Mouse (Mus musculus): ENCODE results near the gene Rreb1. TPM values are rescaled to one million over a fixed set of nuclear protein-coding genes. Genes with fewer than 3 reads are reported as not detected.

Gene Rreb1
- polyA plus RNA-seq, 1 experiment from 2014 or later: 8.8 TPM

GRCm38 (mm10) chr13:37989701-37990100 lies 211.5 kb downstream of the Rreb1 start:
- peaks cover 29% of the 10 kb centered on the region for H3K4me1 ChIP-seq
- H3K4me2 ChIP-seq: no peak overlapping the region
- H3K4me3 ChIP-seq: no peak overlapping the region
- H3K27me3 ChIP-seq (replicated peaks): no peaks in the 10 kb centered on the region
- peaks cover 69% of the 10 kb centered on the region for H3K36me3 ChIP-seq
- H3K9me3 ChIP-seq (replicated peaks): no peaks in the 10 kb centered on the region
- no peak overlapping the region for H3K27ac ChIP-seq
- no peak overlapping the region for H3K9ac ChIP-seq
- WGBS (ENCODE audit: insufficient replicate concordance): 82% methylated on average over 8 of the region's 8 CpGs
- no peak for ATAC-seq

DNA sequence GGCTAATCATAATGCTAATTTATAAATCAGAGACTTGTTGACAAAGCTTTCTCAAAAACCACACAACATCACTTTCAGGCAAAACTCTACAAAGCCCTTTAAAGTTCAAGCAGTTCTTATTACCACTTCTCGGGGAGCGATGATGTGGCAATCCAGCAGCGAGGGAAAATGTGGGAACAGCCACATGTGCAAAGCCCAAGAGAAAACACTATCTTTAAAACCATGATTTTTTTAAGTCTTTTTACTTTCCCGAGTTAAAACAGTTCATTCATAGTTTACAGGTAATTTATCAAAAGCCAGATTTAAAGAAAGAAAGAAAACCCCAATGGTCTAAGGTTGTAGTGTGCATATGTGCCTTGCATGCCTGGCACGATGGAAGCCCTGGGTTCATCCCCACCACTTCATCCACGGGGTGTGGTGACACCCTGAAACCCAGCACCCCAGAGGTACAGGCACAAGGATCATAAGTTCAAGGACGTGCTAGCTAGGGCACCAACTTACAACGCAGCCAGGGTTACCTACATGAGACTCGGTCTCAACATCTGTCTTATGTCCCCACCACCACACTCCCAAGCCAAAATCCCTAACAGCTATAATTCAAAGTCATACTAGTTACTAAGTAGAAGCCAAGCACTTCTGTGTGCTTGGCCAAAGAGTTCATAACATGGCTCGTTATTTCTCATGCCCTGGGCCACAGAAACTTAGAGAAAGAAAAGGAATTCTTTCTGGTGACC lies 214.6 kb downstream of the Rreb1 start:
- Histone ChIP-seq H3K4me1 (peaks cover 33% of the 10 kb centered on the region), H3K9me3 (replicated peaks) (no peaks in the 10 kb centered on the region), H3K4me3 (peak overlapping the region; percentile 99), H3K4me2 (peak overlapping the region; percentile 75), H3K9ac (peak overlapping the region; percentile 100), H3K36me3 (peaks cover 40% of the 10 kb centered on the region), H3K27ac (peak overlapping the region; percentile 94), H3K27me3 (replicated peaks) (no peaks in the 10 kb centered on the region)
- WGBS (ENCODE audit: insufficient replicate concordance): 8% methylated on average over 10 of the region's 10 CpGs
- ATAC-seq: no peak

DNA sequence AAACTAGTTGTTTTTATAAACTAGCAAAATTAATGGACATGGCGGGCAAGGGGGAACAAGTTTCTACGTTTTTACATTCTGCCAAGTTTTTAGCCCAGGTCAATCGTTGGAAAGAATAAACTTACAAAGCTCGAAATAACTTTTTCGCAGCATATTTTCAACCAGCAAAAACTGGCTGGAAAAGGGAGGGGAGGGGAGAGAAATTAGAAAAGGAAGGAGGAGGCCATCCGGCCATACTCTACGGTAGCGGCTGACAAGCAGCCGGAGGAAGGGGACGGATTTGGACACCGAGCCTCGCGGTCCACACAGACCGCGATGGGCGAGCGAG lies 215.1 kb downstream of the Rreb1 start:
- no peak for ATAC-seq
- Histone ChIP-seq H3K36me3 (peaks cover 35% of the 10 kb centered on the region), H3K27me3 (replicated peaks) (0 out of 2 replicates have a peak, but pooled peaks cover 3% of the 10 kb centered on the region), H3K9ac (peak overlapping the region; percentile 100), H3K27ac (peak overlapping the region; percentile 94), H3K4me1 (peaks cover 33% of the 10 kb centered on the region), H3K4me2 (peak overlapping the region; percentile 75), H3K4me3 (peak overlapping the region; percentile 99), H3K9me3 (replicated peaks) (no peaks in the 10 kb centered on the region)
- WGBS (ENCODE audit: insufficient replicate concordance): under 1% methylated on average over 17 of the region's 17 CpGs

DNA sequence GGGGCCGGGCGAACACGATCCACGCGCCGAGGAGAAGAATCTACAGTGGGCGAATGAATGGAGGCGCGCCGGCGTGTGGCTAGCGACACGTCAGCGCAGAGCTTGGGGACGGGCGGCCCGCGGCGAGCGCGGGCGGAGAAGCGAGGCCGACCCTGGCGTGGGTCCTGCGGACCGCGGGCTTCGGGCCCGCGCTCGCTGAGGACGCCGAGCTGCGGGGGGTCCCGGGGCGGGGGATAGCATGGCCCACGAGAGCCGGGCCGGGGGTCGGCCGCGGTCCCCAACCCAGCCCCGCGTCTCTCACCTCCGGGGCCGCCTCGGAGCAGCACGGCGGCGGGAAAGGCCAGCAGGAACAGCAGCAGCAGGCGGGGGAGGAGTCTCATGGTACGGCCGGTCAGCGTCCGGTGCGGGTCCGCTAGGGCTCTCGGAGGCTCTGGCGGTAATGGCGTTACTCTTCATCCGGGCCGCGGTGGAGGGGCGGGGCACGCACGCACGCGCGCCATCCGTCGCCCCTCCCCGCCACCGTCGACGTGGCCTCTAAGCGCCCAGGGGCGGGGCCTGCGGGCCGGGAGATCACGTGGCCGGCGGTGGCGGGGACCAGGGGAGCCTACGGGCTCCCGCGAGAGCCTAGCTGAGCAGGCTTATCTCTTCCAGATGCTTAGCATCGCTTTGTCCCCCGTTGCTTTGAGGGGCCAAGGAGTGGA lies 215.7 kb downstream of the Rreb1 start, which contains the start of gene Ssr1:
TSS of gene Ssr1 (minus strand) at position 514 of the 701 bp plus-strand sequence.
- under 1% methylated on average over 70 of the region's 89 CpGs for WGBS (ENCODE audit: insufficient replicate concordance)
- Histone ChIP-seq H3K9me3 (replicated peaks) (no peaks in the 10 kb centered on the region), H3K4me2 (peak within 1 kb of the TSS; percentile 75), H3K27me3 (replicated peaks) (0 out of 2 replicates have a peak, but pooled peaks cover 4% of the 10 kb centered on the region), H3K9ac (peak within 1 kb of the TSS; percentile 100), H3K4me1 (peaks cover 36% of the 10 kb centered on the region), H3K36me3 (peaks cover 30% of the 10 kb centered on the region), H3K4me3 (peak within 1 kb of the TSS; percentile 99), H3K27ac (peak within 1 kb of the TSS; percentile 94)
- ATAC-seq: peak; percentile 97

DNA sequence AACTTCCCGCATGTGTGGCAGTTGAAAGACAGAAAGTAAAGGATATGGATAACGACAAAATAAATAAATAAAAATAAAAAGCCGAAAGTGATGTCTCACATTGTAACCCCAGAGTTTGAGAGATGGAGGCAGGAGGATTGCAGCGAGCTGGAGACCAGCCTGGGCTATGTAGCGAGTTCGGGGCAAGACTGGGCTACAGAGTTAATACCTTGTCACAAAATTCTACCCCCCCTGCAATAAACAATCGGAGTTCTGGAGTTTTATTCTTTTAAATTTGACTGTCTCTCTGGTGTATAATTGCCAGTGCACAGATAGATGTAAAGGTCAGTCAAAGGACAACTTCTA lies 216.2 kb downstream of the Rreb1 start:
- Histone ChIP-seq H3K9me3 (replicated peaks) (no peaks in the 10 kb centered on the region), H3K27me3 (replicated peaks) (0 out of 2 replicates have a peak, but pooled peaks cover 4% of the 10 kb centered on the region), H3K4me3 (peak overlapping the region; percentile 99), H3K36me3 (peaks cover 25% of the 10 kb centered on the region), H3K27ac (peak overlapping the region; percentile 67; the same call in 1 of the 2 replicates), H3K4me2 (peak overlapping the region; percentile 75), H3K9ac (0 out of 2 replicates have a peak overlapping the region, but pooled peaks have one; percentile 42), H3K4me1 (peaks cover 41% of the 10 kb centered on the region)
- peak; percentile 43 for ATAC-seq
- WGBS (ENCODE audit: insufficient replicate concordance): 14% methylated on average over 7 of the region's 7 CpGs

GRCm38 (mm10) chr13:37999713-38000112 lies 221.5 kb downstream of the Rreb1 start:
- Histone ChIP-seq H3K9ac (no peak overlapping the region), H3K9me3 (replicated peaks) (peaks cover 7% of the 10 kb centered on the region; the same call in 1 of the 2 replicates), H3K27me3 (replicated peaks) (peaks cover 24% of the 10 kb centered on the region), H3K4me3 (no peak overlapping the region), H3K4me2 (peak overlapping the region; percentile 37), H3K4me1 (peaks cover 25% of the 10 kb centered on the region), H3K27ac (peak overlapping the region; percentile 64), H3K36me3 (no peaks in the 10 kb centered on the region)
- peak; percentile 97 for ATAC-seq
- 72% methylated on average over 3 of the region's 3 CpGs for WGBS (ENCODE audit: insufficient replicate concordance)

Other genes with a start within 250 kb of the Rreb1 start
- 103 and 107 TPM in 2 replicates for gene Ssr1, start 215.8 kb downstream of the Rreb1 start, polyA plus RNA-seq (2016; fragmentation: Nextera tagmentation; extraction: Ambion mirVana)

Measured in liver, embryonic 12.5 days (tissue).